Mouse (Mus musculus) heart, postnatal 0 days (tissue): ENCODE measurements around the gene Oat.

Experiments used
- CTCF ChIP-seq: IDR thresholded peaks from 2 replicates; pipeline ENCODE4 v1.5.1; 2016; ENCODE audit warnings: antibody characterized with exemption, control low read depth, low read depth
- EP300 ChIP-seq: IDR thresholded peaks from 2 replicates; pipeline ENCODE4 v1.6.1; 2016; ENCODE audit warnings: antibody characterized with exemption, low read depth

DNA sequence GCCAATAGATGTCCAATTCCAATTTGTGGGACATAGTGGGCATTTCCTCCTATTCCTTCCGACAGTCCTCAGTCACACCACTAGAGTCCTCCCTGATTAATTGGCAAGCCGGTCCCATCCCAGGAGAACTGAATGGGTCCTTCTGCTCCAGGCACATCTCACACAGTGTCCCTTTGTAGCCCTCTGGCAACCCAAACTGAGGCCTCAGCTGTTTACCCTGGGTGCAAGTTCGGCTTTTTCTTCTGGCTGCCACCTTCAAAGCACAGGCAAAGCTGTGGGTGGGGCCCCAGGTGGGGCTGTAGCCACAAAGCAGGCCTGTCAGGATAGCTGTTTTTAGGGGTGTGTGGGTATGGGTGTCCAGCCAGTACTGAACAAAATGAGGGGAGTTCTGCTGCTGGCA lies 29.1 kb downstream of the Oat start:
- TF ChIP-seq CTCF (no peak), EP300 (no peak)
